Mouse (Mus musculus) olfactory bulb, adult 2 months (tissue): ENCODE measurements around the gene Otoa.

Experiments
- CTCF ChIP-seq: fragments of 200-500 bp; IDR thresholded peaks from 2 replicates; pipeline ENCODE4 v1.5.1; 2012; ENCODE audit warnings: low read depth, mild to moderate bottlenecking, low read length, moderate library complexity; ENCODE audit not compliant: insufficient read depth
- POLR2A ChIP-seq: fragments of 200-500 bp; IDR thresholded peaks from 2 replicates; pipeline ENCODE4 v1.6.1; 2012; ENCODE audit warnings: mild to moderate bottlenecking, low read depth, low read length, moderate library complexity; ENCODE audit not compliant: insufficient read depth

DNA sequence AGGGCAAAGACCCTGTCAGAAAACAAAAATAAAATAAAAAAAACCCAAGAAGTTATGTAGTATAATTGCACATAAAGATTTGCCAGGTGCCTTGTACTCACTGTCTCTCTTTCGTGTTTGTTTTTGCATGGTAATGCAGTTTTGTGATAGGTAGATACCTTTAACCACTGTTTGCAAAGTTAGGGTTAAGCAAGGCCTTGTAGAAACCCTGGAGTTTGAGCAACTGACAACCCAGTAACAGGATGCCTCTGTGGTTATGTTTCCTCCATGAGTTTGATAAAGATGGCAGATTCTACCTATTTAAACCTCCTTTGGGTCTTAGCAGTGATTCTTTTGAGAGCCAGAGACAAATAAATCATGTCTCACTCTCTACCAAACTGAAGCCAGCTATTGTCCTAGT is 37.9 kb upstream of the Otoa start:
- TF ChIP-seq CTCF (no peak), POLR2A (no peak)
